Mouse (Mus musculus) limb, embryonic 15.5 days (tissue): Measurements from ENCODE around the gene Rpl3. TPM values are rescaled to one million over a fixed set of nuclear protein-coding genes. Genes with fewer than 3 reads are reported as not detected.
A peak's percentile ranks its signal among the peaks of the same experiment; 100 is the strongest.

Experiments used
- ATAC-seq: fragments of 200-750 bp; cut with Nextera tagmentation; 2 replicates; pipeline ENCODE4 v1.8.0; 2017; ENCODE audit warnings: low read depth, moderate TSS enrichment; ENCODE audit not compliant: insufficient number of reproducible peaks, low FRiP score, low TSS enrichment
- H3K27ac ChIP-seq: fragments of 300-500 bp; sonication (generic); 2 replicates; pipeline ENCODE4 v1.5.1; 2015; ENCODE audit warnings: moderate library complexity, mild to moderate bottlenecking, inconsistent platforms
- H3K27me3 ChIP-seq: fragments of 300-500 bp; sonication (generic); 2 replicates; pipeline ENCODE4 v1.6.1; 2015; ENCODE audit warnings: inconsistent platforms
- H3K36me3 ChIP-seq: fragments of 300-500 bp; sonication (generic); 2 replicates; pipeline ENCODE4 v1.6.1; 2015; ENCODE audit warnings: inconsistent platforms
- H3K4me1 ChIP-seq: fragments of 300-500 bp; sonication (generic); 2 replicates; pipeline ENCODE4 v1.6.1; 2015; ENCODE audit warnings: inconsistent platforms
- H3K4me2 ChIP-seq: fragments of 300-500 bp; sonication (generic); 2 replicates; pipeline ENCODE4 v1.6.1; 2015; ENCODE audit warnings: mild to moderate bottlenecking, inconsistent platforms
- H3K4me3 ChIP-seq: fragments of 300-500 bp; sonication (generic); 2 replicates; pipeline ENCODE4 v1.5.1; 2015; ENCODE audit warnings: mild to moderate bottlenecking, inconsistent platforms
- H3K9ac ChIP-seq: fragments of 300-500 bp; sonication (generic); 2 replicates; pipeline ENCODE4 v1.6.1; 2015; ENCODE audit warnings: inconsistent platforms
- H3K9me3 ChIP-seq: fragments of 300-500 bp; sonication (generic); 2 replicates; pipeline ENCODE4 v1.6.1; 2016; ENCODE audit warnings: inconsistent platforms
- WGBS: fragments of 180-500 bp; shearing (Covaris S2); methylation state at CpG from one replicate; pipeline ENCODE4 v1.1.7; 2015; 5-methylcytosine and 5-hydroxymethylcytosine counted together
- polyA plus RNA-seq: library from polyadenylated mRNA; unstranded; fragments of >200 nt; fragmentation: Nextera tagmentation; extraction: Ambion mirVana; gene quantifications from 2 replicates; pipeline ENCODE4 v1.2.1, GENCODE M21; 2015

The Rpl3 gene
- polyA plus RNA-seq, 1 experiment from 2014 or later = 1,080 TPM

- peak overlapping the region; percentile 97 for H3K27ac ChIP-seq
- H3K9ac ChIP-seq = peak overlapping the region; percentile 59
- peak; percentile 0 for ATAC-seq
- peak overlapping the region; percentile 66 for H3K4me2 ChIP-seq
- H3K4me1 ChIP-seq = peaks cover 29% of the 10 kb centered on the region
- peak overlapping the region; percentile 62 for H3K4me3 ChIP-seq
- H3K27me3 ChIP-seq = no peaks in the 10 kb centered on the region
- H3K9me3 ChIP-seq = no peaks in the 10 kb centered on the region
- H3K36me3 ChIP-seq = peaks cover 42% of the 10 kb centered on the region
- under 1% methylated on average over 21 of the region's 21 CpGs for WGBS
These were observed 8.9 kb downstream of the Rpl3 start for GRCm38 (mm10) chr15:80082661-80083275.

- Histone ChIP-seq H3K4me3 (peak overlapping the region; percentile 62), H3K4me2 (peak overlapping the region; percentile 66), H3K27me3 (no peaks in the 10 kb centered on the region), H3K4me1 (peaks cover 29% of the 10 kb centered on the region), H3K9ac (peak overlapping the region; percentile 59), H3K9me3 (no peaks in the 10 kb centered on the region), H3K27ac (peak overlapping the region; percentile 97), H3K36me3 (peaks cover 50% of the 10 kb centered on the region)
- WGBS = 7% methylated on average over 11 of the region's 11 CpGs
- no peak for ATAC-seq
These were observed 9.7 kb downstream of the Rpl3 start for GRCm38 (mm10) chr15:80081801-80082546.

GRCm38 (mm10) chr15:80080711-80081615 lies 10.7 kb downstream of the Rpl3 start:
- WGBS = 45% methylated on average over 9 of the region's 9 CpGs
- peak overlapping the region; percentile 39 for H3K27ac ChIP-seq

GRCm38 (mm10) chr15:80079954-80080353 lies 11.7 kb downstream of the Rpl3 start:
- H3K4me2 ChIP-seq = no peak overlapping the region
- 0 out of 2 replicates have a peak overlapping the region, but pooled peaks have one; percentile 7 for H3K9ac ChIP-seq
- ATAC-seq = no peak
- peaks cover 59% of the 10 kb centered on the region for H3K36me3 ChIP-seq
- no peaks in the 10 kb centered on the region for H3K9me3 ChIP-seq
- WGBS = 77% methylated on average over 3 of the region's 3 CpGs
- H3K4me3 ChIP-seq = no peak overlapping the region
- H3K27ac ChIP-seq = no peak overlapping the region
- H3K4me1 ChIP-seq = peaks cover 45% of the 10 kb centered on the region
- no peaks in the 10 kb centered on the region for H3K27me3 ChIP-seq

More at GRCm38 (mm10) chr15:80080711-80081615, 10.7 kb downstream of the Rpl3 start:
- Histone ChIP-seq H3K9me3 (no peaks in the 10 kb centered on the region), H3K4me3 (peak overlapping the region; percentile 62), H3K9ac (peak overlapping the region; percentile 27), H3K4me1 (peaks cover 35% of the 10 kb centered on the region), H3K27me3 (no peaks in the 10 kb centered on the region), H3K36me3 (peaks cover 59% of the 10 kb centered on the region), H3K4me2 (peak overlapping the region; percentile 66)
- no peak for ATAC-seq

GRCm38 (mm10) chr15:80079129-80079668 lies 12.5 kb downstream of the Rpl3 start:
- peaks cover 59% of the 10 kb centered on the region for H3K36me3 ChIP-seq
- no peak overlapping the region for H3K4me3 ChIP-seq
- H3K9me3 ChIP-seq = no peaks in the 10 kb centered on the region
- H3K27me3 ChIP-seq = no peaks in the 10 kb centered on the region
- no peak for ATAC-seq
- no peak overlapping the region for H3K27ac ChIP-seq
- WGBS = 91% methylated on average over 5 of the region's 5 CpGs
- no peak overlapping the region for H3K4me2 ChIP-seq
- no peak overlapping the region for H3K9ac ChIP-seq
- H3K4me1 ChIP-seq = peaks cover 48% of the 10 kb centered on the region

GRCm38 (mm10) chr15:80078058-80078814 lies 13.4 kb downstream of the Rpl3 start:
- H3K4me2 ChIP-seq = no peak overlapping the region
- no peak overlapping the region for H3K4me3 ChIP-seq
- H3K9me3 ChIP-seq = no peaks in the 10 kb centered on the region
- peaks cover 59% of the 10 kb centered on the region for H3K36me3 ChIP-seq
- H3K4me1 ChIP-seq = peaks cover 48% of the 10 kb centered on the region
- ATAC-seq = no peak
- no peak overlapping the region for H3K9ac ChIP-seq
- WGBS = 70% methylated on average over 11 of the region's 11 CpGs
- no peak overlapping the region for H3K27ac ChIP-seq
- H3K27me3 ChIP-seq = no peaks in the 10 kb centered on the region

- Histone ChIP-seq H3K9me3 (no peaks in the 10 kb centered on the region), H3K36me3 (peaks cover 53% of the 10 kb centered on the region), H3K27me3 (no peaks in the 10 kb centered on the region), H3K4me2 (no peak overlapping the region), H3K4me3 (no peak overlapping the region), H3K9ac (no peak overlapping the region), H3K27ac (peak overlapping the region; percentile 80), H3K4me1 (peaks cover 42% of the 10 kb centered on the region)
- 8% methylated on average over 2 of the region's 2 CpGs for WGBS
- ATAC-seq = 0 out of 2 replicates have a peak, but pooled peaks have one; percentile 16
These were observed 15.1 kb downstream of the Rpl3 start for GRCm38 (mm10) chr15:80076338-80077136.

GRCm38 (mm10) chr15:80075733-80076337 lies 15.8 kb downstream of the Rpl3 start:
- ATAC-seq = peak; percentile 8; the same call in 1 of the 2 replicates
- H3K27ac ChIP-seq = peak overlapping the region; percentile 80
- WGBS = 13% methylated on average over 5 of the region's 5 CpGs
- H3K4me2 ChIP-seq = no peak overlapping the region
- H3K27me3 ChIP-seq = no peaks in the 10 kb centered on the region
- no peaks in the 10 kb centered on the region for H3K9me3 ChIP-seq
- no peak overlapping the region for H3K9ac ChIP-seq
- peaks cover 47% of the 10 kb centered on the region for H3K36me3 ChIP-seq
- peaks cover 35% of the 10 kb centered on the region for H3K4me1 ChIP-seq
- H3K4me3 ChIP-seq = no peak overlapping the region

GRCm38 (mm10) chr15:80075374-80075694 lies 16.3 kb downstream of the Rpl3 start:
- H3K4me3 ChIP-seq = no peak overlapping the region
- H3K36me3 ChIP-seq = peaks cover 42% of the 10 kb centered on the region
- no peak overlapping the region for H3K9ac ChIP-seq
- H3K4me1 ChIP-seq = peaks cover 30% of the 10 kb centered on the region
- no peak for ATAC-seq
- no peaks in the 10 kb centered on the region for H3K9me3 ChIP-seq
- no peak overlapping the region for H3K4me2 ChIP-seq
- H3K27ac ChIP-seq = peak overlapping the region; percentile 80
- 13% methylated on average over 3 of the region's 3 CpGs for WGBS
- H3K27me3 ChIP-seq = no peaks in the 10 kb centered on the region

- Histone ChIP-seq H3K9me3 (no peaks in the 10 kb centered on the region), H3K9ac (no peak overlapping the region), H3K4me2 (no peak overlapping the region), H3K27me3 (no peaks in the 10 kb centered on the region), H3K4me1 (peaks cover 25% of the 10 kb centered on the region), H3K27ac (peak overlapping the region; percentile 80; the same call in 1 of the 2 replicates), H3K36me3 (peaks cover 37% of the 10 kb centered on the region), H3K4me3 (no peak overlapping the region)
- WGBS = 52% methylated on average over 6 of the region's 6 CpGs
- ATAC-seq = no peak
These were observed 16.9 kb downstream of the Rpl3 start for GRCm38 (mm10) chr15:80074663-80075373.
